Mouse (Mus musculus): ENCODE measurements around the gene Prl6a1. TPM values are rescaled to one million over a fixed set of nuclear protein-coding genes. Genes with fewer than 3 reads are reported as not detected.

The Prl6a1 gene
- not detected for polyA plus RNA-seq (2017; shearing (Covaris generic))

DNA sequence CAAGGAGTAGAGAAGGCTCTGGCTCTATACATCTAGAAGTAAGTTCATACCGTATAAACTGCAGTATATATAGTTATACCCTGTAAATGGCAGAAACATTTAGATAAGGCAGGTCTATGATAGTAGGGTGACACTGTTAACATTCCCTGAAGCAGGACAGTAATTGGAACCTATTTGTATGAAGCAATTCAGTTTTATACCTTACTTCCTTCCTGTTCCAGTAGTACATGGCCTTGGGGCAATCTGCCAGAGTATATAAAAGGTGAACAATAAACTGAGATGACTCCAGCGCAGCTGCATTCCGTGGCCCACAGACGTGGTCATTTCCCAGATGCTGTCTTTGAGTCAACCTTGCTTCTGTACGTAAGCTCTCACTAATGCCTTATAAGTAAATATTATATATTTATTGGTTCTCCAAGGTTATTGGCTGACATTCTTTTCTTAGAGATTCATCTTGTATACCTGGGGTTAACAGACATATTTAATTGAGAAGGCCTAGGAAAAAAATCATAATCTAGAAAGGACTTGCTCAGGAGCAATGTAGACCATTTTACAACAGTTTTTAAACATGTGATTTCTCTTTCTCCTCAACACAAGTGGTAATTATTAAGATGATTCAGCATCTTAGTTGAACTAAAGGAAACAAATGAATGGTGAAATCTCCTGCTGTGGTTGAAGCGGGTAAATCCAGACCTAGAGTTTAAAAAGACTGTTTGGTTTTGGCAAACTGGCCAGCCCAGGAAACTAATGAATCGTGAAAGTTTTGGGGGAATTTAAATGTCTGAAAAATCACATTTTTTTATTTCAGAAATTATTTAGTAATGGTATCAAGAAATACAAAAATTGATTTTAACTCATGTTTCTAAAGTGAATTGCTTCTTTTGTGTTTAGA, at the start of gene Prl6a1:
Prl6a1 (plus strand) TSS at position 294 of the 892 bp plus-strand sequence.
- no peak for ATAC-seq

DNA sequence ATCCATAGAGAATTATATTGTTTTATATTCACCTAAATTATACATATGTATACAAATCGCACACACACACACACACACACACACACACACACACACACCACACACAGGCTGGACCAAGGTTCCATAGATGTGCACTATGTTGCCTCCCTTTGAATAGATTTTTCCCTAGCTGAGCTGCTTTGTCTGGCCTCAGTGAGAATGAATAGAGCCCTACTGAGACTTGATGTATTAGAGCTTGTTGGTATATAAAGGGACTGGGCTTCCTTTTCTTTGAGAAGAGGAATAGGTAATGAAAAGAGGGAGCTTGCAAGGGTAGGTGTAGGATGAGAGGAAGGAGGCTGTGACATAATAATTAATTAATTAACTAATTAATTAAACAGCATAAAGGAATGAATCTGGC, 22.6 kb downstream of the Prl6a1 start:
- no peak for ATAC-seq

DNA sequence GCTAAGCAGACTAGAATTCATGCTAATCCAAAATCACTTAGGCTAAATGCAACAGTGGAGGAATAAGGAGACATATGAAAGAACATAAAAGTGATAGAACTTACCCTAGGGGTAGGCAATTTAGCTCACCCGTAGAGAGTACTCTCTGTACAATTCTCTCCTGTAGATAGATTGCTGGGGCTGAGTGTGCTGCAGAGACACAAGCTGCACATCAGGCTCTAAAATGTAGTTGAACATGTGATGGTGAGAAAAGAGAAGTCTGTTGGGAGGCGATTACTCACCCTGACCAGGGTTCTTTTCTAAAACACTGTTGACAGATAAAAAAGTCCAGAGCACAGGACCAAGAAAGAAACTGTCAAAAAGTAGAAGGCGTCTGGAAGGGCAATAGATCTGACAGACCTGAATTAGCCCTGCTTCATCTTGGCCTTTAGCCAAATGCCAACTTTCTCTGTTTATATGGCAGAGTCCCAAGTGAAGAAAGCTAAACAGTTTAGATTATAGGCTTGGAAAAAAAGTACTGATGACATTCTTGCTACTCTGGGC, 30.4 kb downstream of the Prl6a1 start:
- no peak for ATAC-seq

DNA sequence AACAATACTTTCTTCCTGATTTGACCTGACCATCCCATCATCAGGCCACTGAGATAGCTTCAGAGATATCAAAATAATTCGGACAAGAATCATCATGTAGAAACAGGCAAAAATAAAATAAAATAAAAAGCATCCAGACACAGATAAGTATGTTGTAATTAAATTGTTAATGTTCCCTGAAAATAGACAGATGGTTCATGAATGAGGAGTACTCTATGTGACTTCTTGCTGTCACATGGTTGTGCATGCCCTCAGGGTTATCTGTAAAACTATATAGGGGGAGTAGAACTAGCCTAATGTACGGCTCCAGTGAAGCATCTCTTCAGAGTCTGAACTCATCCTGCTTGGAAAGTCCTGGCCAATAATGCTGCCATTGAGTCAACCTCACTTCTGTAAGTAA, 32.9 kb downstream of the Prl6a1 start, which contains the start of gene Prl8a2:
Prl8a2 (plus strand) TSS at position 301 of the 400 bp plus-strand sequence.
- ATAC-seq: no peak

Other genes starting within 250 kb of the Prl6a1 start
- gene Prl3d1, start 218.4 kb upstream of the Prl6a1 start, polyA plus RNA-seq (2017; shearing (Covaris generic)): not detected
- not detected for gene Prl3d2, start 190.9 kb upstream of the Prl6a1 start, polyA plus RNA-seq (2017; shearing (Covaris generic))
- gene Prl3d3, start 155.8 kb upstream of the Prl6a1 start, polyA plus RNA-seq (2017; shearing (Covaris generic)): not detected
- gene Prl3c1, start 116.0 kb upstream of the Prl6a1 start, polyA plus RNA-seq (2017; shearing (Covaris generic)): not detected
- gene Prl3b1, start 70.8 kb upstream of the Prl6a1 start, polyA plus RNA-seq (2017; shearing (Covaris generic)): not detected
- gene Prl3a1, start 53.2 kb upstream of the Prl6a1 start, polyA plus RNA-seq (2017; shearing (Covaris generic)): not detected
- not detected for gene Prl8a2, start 33.0 kb downstream of the Prl6a1 start, polyA plus RNA-seq (2017; shearing (Covaris generic))
- not detected for gene Prl2b1, start 78.2 kb downstream of the Prl6a1 start, polyA plus RNA-seq (2017; shearing (Covaris generic))
- not detected for gene Prl8a6, start 126.1 kb downstream of the Prl6a1 start, polyA plus RNA-seq (2017; shearing (Covaris generic))
- gene Prl8a8, start 200.6 kb downstream of the Prl6a1 start, polyA plus RNA-seq (2017; shearing (Covaris generic)): not detected

All from CD4-positive, CD25-positive, alpha-beta regulatory T cell, adult 4 months (primary cell).